Mouse (Mus musculus): ENCODE data around the gene Rhbdl1. TPM values are rescaled to one million over a fixed set of nuclear protein-coding genes. Genes with fewer than 3 reads are reported as not detected.
"Not testable (repeated sequence)": the region's sequence is repeated elsewhere in the genome, so short reads cannot be mapped to it uniquely, and the experiment has no call there.

Gene Rhbdl1
- polyA plus RNA-seq, 1 experiment, result 0.67 TPM

GRCm38 (mm10) chr17:25872676-25873075 is 35.6 kb upstream of the Rhbdl1 start:
- Histone ChIP-seq H3K4me2 (ENCODE audit: low read depth) (no peak overlapping the region), H3K27me3 (ENCODE audit: control insufficient read depth, insufficient read depth, insufficient read length) (no peaks in the 10 kb centered on the region), H3ac (ENCODE audit: control insufficient read depth, insufficient read length) (no peak overlapping the region), H3K79me2 (ENCODE audit: control insufficient read depth, insufficient read depth) (peaks cover 4% of the 10 kb centered on the region), H3K4me3 (no peak overlapping the region), H3K36me3 (ENCODE audit: control insufficient read depth, insufficient read depth) (no peaks in the 10 kb centered on the region)
- TF ChIP-seq TCF12 (IDR thresholded peaks at IDR 0.05; ENCODE audit: insufficient read depth, poor library complexity, severe bottlenecking) (no peak), MYOG (IDR thresholded peaks at IDR 0.05; ENCODE audit: control insufficient read depth in 1 of 3, insufficient read depth in 1 of 3, insufficient read length in 2 of 3, low read depth in 2 of 3) (no peak), TCF3 (IDR thresholded peaks at IDR 0.05; ENCODE audit: insufficient read length, low read depth) (no peak), MAX (IDR thresholded peaks at IDR 0.05; ENCODE audit: low read depth) (no peak), E2F4 (IDR thresholded peaks at IDR 0.05; ENCODE audit: insufficient read depth) (no peak), USF1 (IDR thresholded peaks at IDR 0.05; ENCODE audit: low read depth) (no peak), POLR2A (IDR thresholded peaks at IDR 0.05; ENCODE audit: insufficient read length, low read depth) (no peak), REST (IDR thresholded peaks at IDR 0.05; ENCODE audit: insufficient read depth, insufficient read length) (no peak), POLR2AphosphoS2 (IDR thresholded peaks at IDR 0.05; ENCODE audit: insufficient read length, low read depth) (no peak), CEBPB (IDR thresholded peaks at IDR 0.05; ENCODE audit: insufficient read depth, poor library complexity, severe bottlenecking) (no peak), MYOD1 (IDR thresholded peaks at IDR 0.05; ENCODE audit: control insufficient read depth in 1 of 3, insufficient read length in 2 of 3, low read depth in 2 of 3) (no peak), SRF (IDR thresholded peaks at IDR 0.05; ENCODE audit: control insufficient read depth, insufficient read length, low read depth) (no peak)

- H3K4me3 ChIP-seq; H3K36me3 ChIP-seq (ENCODE audit: control insufficient read depth, insufficient read depth); H3ac ChIP-seq (ENCODE audit: control insufficient read depth, insufficient read length); H3K79me2 ChIP-seq (ENCODE audit: control insufficient read depth, insufficient read depth); H3K4me2 ChIP-seq (ENCODE audit: low read depth); H3K27me3 ChIP-seq (ENCODE audit: control insufficient read depth, insufficient read depth, insufficient read length): not testable (repeated sequence)
Observed at GRCm38 (mm10) chr17:25871566-25871965, 34.5 kb upstream of the Rhbdl1 start.

DNA sequence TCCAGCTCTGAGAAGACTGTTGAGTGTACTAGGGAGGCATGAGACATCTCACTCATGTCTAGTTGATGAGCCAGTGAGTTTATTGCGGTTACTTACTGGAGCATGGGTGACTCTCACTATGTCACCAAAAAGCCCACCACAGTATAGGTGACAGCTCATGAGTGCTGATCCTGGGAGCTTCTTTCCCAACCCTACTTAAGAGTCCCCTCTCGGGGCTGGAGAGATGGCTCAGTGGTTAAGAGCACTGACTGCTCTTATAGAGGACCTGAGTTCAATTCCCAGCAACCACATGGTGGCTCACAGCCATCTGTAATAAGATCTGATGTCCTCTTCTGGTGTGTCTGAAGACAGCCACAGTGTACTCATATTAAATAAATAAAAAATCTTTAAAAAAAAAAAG is 32.9 kb upstream of the Rhbdl1 start:
- Histone ChIP-seq H3ac (ENCODE audit: control insufficient read depth, insufficient read length) (no peak overlapping the region), H3K4me3 (no peak overlapping the region), H3K4me2 (ENCODE audit: low read depth) (no peak overlapping the region), H3K79me2 (ENCODE audit: control insufficient read depth, insufficient read depth) (no peaks in the 10 kb centered on the region), H3K36me3 (ENCODE audit: control insufficient read depth, insufficient read depth) (no peaks in the 10 kb centered on the region), H3K27me3 (ENCODE audit: control insufficient read depth, insufficient read depth, insufficient read length) (no peaks in the 10 kb centered on the region)
- no peak for TF ChIP-seq CEBPB (IDR thresholded peaks at IDR 0.05; ENCODE audit: insufficient read depth, poor library complexity, severe bottlenecking)
- no peak for TF ChIP-seq USF1 (IDR thresholded peaks at IDR 0.05; ENCODE audit: low read depth)

GRCm38 (mm10) chr17:25869498-25869897 is 32.4 kb upstream of the Rhbdl1 start:
- Histone ChIP-seq H3ac (ENCODE audit: control insufficient read depth, insufficient read length) (no peak overlapping the region), H3K36me3 (ENCODE audit: control insufficient read depth, insufficient read depth) (no peaks in the 10 kb centered on the region), H3K4me2 (ENCODE audit: low read depth) (no peak overlapping the region), H3K4me3 (no peak overlapping the region), H3K27me3 (ENCODE audit: control insufficient read depth, insufficient read depth, insufficient read length) (no peaks in the 10 kb centered on the region), H3K79me2 (ENCODE audit: control insufficient read depth, insufficient read depth) (no peaks in the 10 kb centered on the region)
- TF ChIP-seq E2F4 (IDR thresholded peaks at IDR 0.05; ENCODE audit: insufficient read depth), result no peak
- no peak for TF ChIP-seq CEBPB (IDR thresholded peaks at IDR 0.05; ENCODE audit: insufficient read depth, poor library complexity, severe bottlenecking)
- no peak for TF ChIP-seq TCF12 (IDR thresholded peaks at IDR 0.05; ENCODE audit: insufficient read depth, poor library complexity, severe bottlenecking)
- TF ChIP-seq SRF (IDR thresholded peaks at IDR 0.05; ENCODE audit: control insufficient read depth, insufficient read length, low read depth), result no peak
- no peak for TF ChIP-seq MYOD1 (IDR thresholded peaks at IDR 0.05; ENCODE audit: control insufficient read depth in 1 of 3, insufficient read length in 2 of 3, low read depth in 2 of 3)

GRCm38 (mm10) chr17:25868601-25869191 is 31.6 kb upstream of the Rhbdl1 start, which contains the start of gene Mcrip2:
TSS of gene Mcrip2 (minus strand) at chr17:25868764.
- no peak for TF ChIP-seq USF1 (IDR thresholded peaks at IDR 0.05; ENCODE audit: low read depth)
- TF ChIP-seq TCF3 (IDR thresholded peaks at IDR 0.05; ENCODE audit: insufficient read length, low read depth), result no peak
- no peak for TF ChIP-seq CEBPB (IDR thresholded peaks at IDR 0.05; ENCODE audit: insufficient read depth, poor library complexity, severe bottlenecking)
- no peak for TF ChIP-seq E2F4 (IDR thresholded peaks at IDR 0.05; ENCODE audit: insufficient read depth)
- no peak for TF ChIP-seq SRF (IDR thresholded peaks at IDR 0.05; ENCODE audit: control insufficient read depth, insufficient read length, low read depth)
- TF ChIP-seq MAX (IDR thresholded peaks at IDR 0.05; ENCODE audit: low read depth), result no peak
- peak; percentile 63 for TF ChIP-seq POLR2AphosphoS2 (IDR thresholded peaks at IDR 0.05; ENCODE audit: insufficient read length, low read depth)
- no peak for TF ChIP-seq TCF12 (IDR thresholded peaks at IDR 0.05; ENCODE audit: insufficient read depth, poor library complexity, severe bottlenecking)
- TF ChIP-seq POLR2A (IDR thresholded peaks at IDR 0.05; ENCODE audit: insufficient read length, low read depth), result peak; percentile 69
- TF ChIP-seq MYOG (IDR thresholded peaks at IDR 0.05; ENCODE audit: control insufficient read depth in 1 of 3, insufficient read depth in 1 of 3, insufficient read length in 2 of 3, low read depth in 2 of 3), result no peak
- TF ChIP-seq MYOD1 (IDR thresholded peaks at IDR 0.05; ENCODE audit: control insufficient read depth in 1 of 3, insufficient read length in 2 of 3, low read depth in 2 of 3), result no peak
- no peak for TF ChIP-seq REST (IDR thresholded peaks at IDR 0.05; ENCODE audit: insufficient read depth, insufficient read length)
- H3K36me3 ChIP-seq (ENCODE audit: control insufficient read depth, insufficient read depth), result no peaks in the 10 kb centered on the region
- peak within 1 kb of the TSS; percentile 99 for H3K4me2 ChIP-seq (ENCODE audit: low read depth)
- H3K27me3 ChIP-seq (ENCODE audit: control insufficient read depth, insufficient read depth, insufficient read length), result no peaks in the 10 kb centered on the region
- H3K79me2 ChIP-seq (ENCODE audit: control insufficient read depth, insufficient read depth), result no peaks in the 10 kb centered on the region
- peak within 1 kb of the TSS; percentile 25 for H3ac ChIP-seq (ENCODE audit: control insufficient read depth, insufficient read length)
- H3K4me3 ChIP-seq, result peak within 1 kb of the TSS; percentile 34
